Mouse (Mus musculus) lung, postnatal 36 days (tissue): ENCODE results near the gene Lpin2.

ENCODE experiments used
- DNase-seq: peaks from one replicate; pipeline ENCODE4 v3.0.0; 2022; ENCODE audit warnings: mixed read lengths

Gene Lpin2

DNA sequence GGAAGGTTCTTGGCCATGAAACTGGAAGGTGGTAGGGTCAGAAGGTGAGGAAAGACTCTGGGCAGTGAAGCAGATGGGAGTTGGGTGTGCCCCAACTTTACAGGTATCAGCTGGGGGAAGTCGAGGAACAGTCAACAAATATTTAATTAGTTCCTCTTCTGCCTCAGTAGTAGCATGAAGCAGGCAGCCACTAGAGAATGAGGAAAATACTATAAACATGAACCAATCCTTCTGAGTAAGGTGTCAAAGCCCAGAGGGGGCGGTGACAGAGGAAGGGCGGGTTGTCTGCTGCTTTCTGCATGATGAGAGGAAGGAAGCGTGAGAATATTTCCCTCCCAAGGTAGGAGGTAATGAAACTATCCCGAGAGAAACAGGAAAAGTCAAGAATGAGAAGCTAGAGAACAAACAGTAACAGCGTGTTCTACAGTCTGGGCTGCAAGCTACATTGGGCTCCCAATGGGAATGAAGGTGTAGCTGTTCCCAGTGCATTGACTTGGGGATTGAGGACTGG lies at the start of gene Lpin2:
Lpin2 (plus strand) TSS at position 350 of the 511 bp plus-strand sequence.
- DNase-seq: peak; percentile 85

DNA sequence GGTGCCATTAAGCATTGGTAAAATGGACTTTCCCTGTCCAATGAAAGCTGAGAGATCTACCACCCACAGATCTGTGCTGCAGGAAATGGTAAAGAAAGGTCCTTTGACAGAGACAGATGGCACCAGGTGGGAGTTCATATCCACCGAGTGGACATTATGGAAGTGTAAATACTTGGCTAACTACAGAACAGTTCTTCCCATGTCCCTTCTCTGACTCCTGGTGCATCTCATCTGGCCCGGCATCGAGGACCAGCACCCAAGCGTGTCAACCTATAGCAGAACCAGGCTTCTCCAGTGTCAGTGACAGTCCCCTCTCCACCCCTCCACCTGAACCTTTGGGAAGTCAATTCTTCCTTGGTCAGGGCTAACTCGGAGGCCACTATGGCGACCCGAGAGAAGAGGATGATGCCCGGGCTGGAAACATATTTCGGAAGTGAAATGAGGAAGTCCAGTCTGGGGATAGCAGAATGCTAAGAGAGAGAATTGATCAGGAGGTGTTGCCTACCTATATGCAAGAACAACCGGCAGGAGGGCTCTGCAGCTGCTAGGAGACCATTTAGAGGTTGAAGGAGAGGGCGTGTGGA lies 49.4 kb upstream of the Lpin2 start:
- DNase-seq: no peak

DNA sequence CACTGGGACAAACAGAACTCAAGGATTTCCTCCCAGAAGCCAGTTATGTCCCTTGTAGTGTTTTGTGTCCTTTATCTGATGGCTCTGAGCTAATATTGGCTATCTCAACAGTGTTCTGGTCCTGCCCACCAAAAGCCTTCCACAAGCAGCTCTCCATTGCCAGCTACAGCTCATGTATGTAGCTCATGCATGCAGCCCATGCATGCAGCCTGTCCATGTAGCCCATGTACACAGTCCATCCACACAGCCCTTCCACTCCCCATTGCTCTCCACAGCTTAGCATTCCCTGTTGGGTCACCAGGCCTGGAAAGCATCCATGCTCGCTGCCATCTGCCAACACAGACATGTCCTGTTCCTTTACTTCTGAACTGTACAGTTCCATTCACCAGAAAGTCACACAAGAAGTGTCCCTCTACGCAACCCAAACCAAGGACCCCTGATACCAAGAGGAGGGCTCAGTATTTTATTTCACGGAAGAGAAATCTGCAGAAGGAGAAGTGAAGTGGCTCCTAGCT lies 47.9 kb upstream of the Lpin2 start:
- no peak for DNase-seq

DNA sequence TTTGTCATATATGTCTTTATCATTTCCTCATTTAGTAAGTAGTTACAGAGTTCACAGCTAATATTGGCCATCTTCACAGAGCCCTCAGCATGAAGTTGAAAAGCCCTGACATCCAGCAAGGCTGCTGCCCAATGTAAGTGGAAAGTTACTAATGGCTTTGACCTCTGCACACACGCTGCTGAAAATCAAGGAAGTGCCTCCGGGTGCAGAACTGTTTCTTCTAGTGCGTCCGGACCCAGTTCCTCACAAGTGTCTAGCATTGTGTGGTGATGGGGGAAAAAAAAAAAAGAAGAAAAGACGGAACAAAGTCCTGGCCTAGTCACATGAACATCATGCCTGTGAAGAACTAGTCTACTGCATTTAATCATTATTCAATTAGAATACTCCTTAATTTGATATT lies 47.3 kb upstream of the Lpin2 start:
- DNase-seq: peak; percentile 79

DNA sequence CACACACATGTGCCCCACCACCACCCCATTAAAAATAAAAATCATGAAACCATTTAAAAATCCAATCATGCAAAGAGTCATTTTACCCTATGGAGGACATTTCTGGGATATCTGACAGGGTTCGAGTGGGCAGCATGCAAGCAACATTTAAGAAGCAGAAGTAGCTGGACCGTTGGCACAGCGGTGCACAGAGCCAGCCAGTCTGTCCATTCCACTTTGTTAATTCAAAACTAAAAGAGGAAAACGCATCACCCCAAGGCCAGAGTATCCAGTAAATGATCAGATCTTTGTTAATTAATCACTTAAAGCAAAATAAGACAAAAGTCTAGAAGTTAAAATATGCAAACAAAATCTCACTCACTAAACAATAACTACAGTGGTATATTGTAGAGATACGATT lies 46.5 kb upstream of the Lpin2 start:
- DNase-seq: no peak

DNA sequence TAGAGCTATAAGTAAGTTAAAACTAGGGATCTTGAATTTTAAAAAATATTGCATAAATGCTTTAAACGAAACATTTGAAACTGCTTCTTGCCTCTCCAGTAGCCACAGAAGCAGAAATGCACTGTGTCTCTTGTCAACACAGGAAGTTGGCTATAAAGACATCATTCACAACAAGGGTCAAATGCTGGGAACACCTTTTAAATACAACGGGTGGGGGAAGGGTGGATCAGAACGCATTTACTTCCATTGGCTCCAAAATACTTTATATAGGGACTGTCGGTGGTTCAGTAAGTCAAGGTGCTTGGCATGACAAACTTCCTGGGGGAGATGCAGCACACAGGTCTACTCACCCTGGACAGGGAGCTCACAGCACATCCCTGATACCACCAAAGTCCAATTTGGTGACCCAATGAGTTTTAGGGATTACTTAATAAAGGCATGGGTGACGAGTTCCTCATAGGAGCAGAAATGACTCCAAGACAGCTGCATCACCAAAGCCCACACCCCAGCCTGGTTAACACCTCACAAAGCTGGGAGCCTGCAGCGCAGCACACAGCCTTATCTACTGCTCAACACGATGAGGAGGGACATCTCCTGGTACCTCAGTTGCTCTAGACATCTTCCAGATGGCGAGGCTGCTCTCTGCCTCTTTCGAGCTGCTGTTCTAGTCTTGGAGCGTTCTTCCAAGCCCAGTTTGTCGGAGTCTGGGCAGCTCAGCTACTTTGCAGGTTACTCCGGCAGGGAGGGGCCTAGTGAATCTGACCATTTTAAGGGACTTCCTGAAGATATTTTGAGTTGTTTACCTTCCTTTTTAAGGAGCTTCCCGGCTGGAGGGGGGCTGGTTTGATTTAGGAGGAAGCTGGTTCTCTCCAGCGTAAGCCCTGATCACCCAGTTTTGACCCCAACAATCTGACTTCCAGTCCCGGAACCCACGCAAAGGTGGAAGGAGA lies 45.7 kb upstream of the Lpin2 start:
- DNase-seq: peak; percentile 53

DNA sequence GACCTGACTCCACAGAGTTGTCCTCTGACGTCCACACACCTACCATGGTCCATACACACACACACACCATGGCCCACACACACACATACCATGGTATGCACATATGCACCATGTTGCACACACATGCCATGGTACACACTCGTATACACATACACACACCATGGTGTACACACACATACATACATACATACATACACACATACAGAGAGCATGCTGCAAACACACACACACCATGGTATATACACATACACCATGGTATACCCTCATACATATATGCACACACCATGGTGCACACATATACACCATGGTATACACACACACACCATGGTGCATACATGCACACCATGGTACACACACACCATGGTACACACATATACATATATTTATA lies 45.0 kb upstream of the Lpin2 start:
- no peak for DNase-seq

DNA sequence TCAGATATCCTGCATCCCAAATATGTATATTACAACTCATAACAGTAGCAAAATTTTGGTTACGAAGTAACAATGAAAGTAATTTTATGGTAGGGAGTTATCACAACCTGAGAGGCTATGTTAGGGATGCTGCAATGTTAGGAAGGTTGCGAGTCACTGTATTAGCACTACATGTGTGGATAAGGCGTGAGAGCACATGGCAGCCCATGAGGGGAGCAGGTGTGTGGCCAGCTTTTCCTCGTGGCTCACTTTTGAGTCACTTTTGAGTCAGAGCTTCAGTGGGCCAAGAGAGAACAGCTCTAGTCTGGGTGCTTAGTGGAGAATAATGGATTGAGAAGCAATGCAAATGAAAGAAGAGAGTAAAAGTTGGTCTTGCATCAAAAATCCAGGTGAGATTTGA lies 40.3 kb upstream of the Lpin2 start:
- DNase-seq: no peak

DNA sequence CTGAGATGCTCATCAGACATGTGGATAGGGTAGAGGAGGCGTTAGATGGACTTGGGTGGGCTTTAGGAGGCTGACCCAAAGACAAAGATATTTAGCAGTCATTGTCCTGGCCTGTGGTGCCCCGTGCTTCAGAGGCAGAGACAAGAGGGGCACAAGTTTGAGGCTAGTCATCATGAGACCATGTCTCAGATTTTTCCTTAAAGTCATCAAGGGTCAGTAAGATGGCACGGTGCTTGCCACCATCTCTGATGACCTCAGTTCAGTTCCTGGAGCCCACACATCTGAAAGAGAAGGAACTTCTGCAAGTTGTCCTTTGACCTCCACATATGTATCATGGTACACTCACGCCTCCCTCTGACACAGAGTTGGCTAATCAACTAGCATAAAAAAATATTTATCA lies 39.2 kb upstream of the Lpin2 start:
- DNase-seq: no peak

DNA sequence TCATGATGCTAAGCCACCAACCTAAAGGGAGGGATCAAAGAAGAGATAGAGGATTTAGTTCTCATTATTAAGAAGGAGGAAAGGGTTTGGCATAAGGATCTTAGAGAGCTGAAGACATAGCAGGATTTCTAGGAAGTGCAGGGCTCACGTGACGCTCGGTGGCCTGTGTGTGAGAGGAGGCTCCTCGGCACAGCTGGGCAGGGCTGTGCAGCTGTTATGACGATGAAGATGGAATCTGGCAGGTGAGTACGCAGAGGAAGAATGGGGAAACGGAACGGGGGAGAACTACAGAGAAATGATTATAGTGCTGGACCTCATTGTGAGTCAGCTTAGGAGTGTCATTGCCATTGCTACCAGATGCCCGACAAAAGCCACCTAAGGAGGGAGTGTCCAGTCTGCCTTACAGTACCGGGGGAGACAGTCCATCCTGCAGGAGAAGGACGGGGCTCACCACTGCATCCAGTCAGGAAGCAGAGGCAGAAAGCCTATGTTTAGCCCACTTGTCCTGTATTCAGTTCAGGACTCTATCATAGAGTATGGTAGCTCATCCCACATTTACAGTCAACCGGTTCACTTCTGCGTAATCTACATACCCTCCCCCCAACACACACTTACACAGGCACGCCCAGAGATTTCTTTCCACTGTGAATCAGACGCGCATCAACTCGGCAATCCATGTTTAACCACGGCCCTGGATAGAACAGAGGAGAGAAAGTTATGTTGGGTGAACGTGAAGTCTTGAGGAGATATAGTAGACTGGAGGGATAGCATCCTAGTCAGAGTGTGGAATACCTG lies 37.8 kb upstream of the Lpin2 start:
- no peak for DNase-seq

DNA sequence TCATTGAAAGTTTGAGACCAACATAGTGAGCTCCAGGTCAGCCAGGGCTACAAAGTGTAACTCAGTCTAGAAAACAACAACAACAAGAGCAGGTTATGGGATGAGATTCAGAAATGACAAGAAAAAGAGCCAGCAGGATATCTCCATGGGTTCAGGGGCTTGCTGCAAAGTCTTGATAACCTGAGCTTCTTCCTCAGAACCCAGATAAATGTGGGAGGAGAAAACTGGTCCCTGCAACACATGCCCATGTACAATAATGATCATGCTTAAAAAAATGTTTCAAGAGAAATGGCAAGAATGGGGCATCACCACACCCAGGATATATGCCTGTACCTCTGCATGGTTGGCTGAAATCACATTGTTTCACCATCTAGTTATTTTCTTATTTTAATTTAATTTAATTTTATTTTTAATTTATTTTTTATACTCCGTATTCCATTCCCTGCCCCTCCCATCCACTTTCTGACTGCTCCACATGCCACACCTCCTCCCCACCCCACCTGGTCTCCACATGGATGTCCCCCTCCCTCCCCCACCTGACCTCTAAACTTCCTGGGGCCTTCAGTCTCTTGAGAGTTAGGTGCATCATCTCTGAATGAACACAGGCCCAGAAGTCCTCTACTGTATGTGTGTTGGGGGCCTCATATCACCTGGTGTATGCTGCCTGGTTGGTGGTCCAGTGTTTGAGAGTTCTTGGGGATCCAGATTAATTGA lies 37.0 kb upstream of the Lpin2 start:
- DNase-seq: no peak

DNA sequence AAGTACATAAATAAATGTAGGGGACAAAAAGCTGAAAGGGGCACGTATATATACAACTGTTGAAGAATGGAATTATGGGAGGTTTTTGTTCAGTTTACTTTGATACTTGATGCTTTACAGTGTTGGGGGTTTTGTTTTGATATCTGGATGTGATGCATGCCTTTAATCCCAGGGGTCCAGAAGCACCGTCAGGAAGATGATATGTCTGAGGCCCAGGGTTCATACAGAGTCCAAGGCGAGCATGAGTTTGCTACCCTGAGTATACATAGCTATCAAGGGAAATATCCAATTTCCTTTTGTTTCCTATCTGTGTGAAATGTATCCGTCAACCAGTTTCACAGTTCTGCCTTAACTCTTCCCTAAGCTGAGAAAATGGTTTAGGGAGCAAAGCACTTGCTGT lies 29.0 kb upstream of the Lpin2 start:
- no peak for DNase-seq

DNA sequence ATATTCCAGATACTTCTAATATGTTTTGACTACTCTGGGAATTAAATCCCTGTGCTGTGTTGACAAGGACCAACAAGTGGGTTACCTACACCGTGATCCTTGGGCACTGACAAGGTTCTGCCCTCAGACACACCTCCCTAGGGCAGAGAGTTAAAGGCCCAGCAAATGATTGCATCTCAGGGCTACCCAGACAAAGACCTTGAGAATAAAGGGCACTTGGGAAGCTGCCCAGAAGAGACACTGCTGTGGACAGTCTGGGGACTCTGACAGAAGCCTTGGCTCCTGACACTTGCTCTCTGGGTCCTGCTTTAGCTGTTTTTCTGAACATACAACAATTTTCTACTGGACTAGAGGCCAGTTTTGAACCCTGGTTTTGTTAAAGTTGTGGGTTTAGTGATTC lies 27.1 kb upstream of the Lpin2 start:
- DNase-seq: no peak

DNA sequence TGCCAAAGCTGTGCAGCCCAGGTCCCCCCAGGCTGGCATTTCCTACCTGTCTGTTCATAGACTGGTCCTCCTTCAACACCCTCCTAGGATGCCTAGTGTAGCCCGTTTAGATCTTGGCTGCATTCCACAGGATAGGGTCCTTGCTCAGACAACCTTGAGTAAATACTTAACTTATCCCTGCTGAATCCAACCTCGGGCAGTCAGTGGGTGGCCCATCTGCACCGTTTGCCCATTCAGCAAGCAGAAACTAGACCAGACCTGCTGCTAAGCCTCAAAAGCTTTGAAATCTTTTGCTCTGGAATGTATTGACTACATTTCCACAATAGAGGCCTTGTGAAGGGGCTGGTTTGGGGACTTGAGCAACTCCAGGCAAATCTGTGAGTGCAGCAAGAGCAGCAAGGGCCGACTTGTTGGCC lies 23.2 kb upstream of the Lpin2 start:
- no peak for DNase-seq

DNA sequence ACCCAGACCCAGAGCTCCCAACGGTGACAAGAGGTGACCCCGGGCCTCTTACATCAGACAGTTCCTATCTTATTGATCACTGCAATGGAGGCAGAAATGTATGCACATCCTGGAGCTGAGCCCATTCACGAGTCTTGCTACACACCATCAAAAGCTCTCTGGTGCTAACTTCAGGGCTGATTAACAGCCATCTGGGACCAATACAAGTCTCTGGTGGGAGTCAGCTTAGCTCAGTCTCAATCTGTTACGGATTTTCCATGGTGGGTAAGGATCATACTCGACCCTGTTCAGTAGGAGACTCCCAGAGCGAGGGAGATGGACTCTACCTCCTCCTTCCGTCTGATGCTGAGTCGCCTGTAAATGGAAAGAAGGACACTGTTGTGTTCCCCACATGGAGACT lies 22.6 kb upstream of the Lpin2 start:
- no peak for DNase-seq

DNA sequence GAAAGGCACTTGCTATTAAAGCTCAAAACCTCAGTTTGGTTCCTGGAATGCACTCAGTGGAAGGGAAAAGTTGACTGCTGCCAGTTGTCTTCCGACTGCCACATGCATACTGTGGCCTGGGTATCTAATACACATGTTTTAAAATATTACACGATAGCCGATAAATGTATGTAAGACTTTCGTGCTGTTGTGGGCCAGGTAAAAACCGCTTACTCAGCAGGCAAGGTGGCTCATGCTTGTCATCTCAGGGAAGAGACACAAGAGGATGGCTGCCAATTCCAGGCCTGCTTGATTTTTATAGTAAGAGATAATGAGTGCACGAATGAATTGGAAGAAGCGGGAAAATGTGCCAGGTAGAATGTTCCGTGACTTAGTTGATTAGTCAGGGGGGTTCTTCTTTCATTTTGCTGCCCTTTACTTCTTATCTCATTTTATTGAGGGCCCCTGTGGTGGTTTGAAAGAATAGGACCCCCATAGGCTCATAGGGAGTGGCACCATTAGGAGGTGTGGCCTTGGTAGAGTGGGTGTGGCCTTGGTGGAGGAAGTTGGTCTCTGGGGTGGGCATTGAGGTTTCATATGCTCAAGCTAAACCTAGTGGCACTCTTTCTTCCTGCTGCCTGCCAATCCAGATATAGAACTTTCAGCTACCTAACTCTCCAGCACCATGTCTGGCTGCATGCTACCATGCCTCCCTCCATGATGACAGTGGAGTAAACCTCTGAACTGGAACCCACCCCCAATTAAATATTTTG lies 21.9 kb upstream of the Lpin2 start:
- no peak for DNase-seq

DNA sequence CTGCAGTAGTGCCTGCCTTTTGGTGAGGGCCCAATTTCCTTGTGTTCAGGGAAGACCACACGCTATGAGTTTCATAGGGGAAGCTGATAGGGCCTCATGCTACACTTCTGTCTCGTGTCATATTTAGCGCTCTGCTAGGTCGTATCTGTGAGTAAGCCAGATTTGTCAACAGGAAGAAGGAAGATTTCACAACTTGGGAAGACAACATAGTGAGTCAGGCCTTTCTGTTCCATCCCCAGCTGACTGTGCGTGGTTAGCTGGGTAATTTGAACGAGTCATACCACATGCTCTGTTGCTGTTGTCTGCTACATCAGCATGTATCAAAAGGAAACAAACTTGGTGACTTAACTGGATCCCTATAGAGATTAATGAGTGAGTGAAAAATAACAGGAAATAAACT lies 17.4 kb upstream of the Lpin2 start:
- DNase-seq: peak; percentile 72

DNA sequence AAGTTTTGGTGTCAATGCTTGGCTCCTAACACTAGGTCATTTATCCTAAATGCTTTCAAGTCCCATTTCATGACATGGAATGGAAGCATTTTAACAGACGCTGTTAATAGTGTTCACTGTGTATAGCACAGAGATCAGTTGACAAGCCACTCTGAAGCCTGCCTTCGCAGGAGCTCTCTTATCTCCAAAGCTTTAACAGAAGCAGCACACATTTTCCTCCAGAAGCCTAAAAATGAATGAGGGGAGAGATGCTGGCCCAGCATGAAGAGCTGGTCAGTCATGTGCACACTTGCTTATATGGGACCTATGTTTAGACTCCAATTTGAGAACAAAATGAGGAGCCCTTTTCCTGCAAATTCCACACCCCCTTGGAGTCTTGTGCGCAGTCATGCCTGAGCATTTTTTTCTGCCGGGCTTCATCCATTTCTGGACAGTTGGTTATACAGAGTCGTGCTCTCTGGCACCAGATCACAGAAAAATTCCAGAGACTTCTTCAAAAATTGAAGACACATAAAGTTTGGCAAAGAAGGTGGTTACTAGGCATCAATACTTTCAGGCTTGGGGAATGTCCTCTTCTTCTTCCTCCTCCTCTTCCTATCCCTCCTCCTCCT lies 14.1 kb upstream of the Lpin2 start:
- DNase-seq: no peak

DNA sequence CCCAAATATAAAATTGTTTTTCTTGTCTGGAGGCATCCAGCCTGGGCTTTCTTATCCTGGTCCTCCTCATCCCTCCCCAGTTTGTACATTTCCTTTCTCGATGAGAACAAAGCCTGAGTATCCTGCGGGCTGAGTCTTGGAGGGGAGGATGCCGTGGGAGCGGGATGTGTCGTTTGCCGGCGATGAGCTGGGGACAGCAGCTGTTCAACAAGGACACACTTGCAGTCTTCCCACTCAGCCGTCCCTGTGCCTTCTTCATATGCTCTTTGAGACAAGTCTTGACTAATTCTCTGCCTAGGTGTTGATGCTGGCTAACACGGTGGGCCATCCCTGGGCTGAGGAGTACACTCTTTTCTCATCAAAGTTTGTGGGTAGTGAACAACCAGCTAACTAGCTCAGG lies 13.5 kb upstream of the Lpin2 start:
- DNase-seq: no peak

DNA sequence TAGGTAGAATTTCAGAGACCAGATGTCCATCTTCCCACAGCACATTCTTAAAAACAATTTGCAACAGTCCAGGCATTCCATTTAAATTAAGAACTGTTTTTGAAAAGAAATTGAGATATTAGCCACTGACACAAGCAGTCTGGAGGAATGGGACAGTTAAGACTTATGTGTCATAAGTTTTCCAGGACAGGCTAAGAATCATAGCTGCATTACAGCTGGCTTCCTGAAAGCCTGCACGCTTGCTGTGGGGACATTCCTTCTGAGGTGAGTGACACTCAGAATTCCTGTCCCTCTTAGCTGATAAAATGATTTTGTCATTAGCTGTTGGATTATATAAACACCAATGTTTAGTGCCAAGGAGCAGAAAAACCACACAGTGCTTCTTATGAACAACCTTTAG lies 12.7 kb upstream of the Lpin2 start:
- DNase-seq: peak; percentile 47

DNA sequence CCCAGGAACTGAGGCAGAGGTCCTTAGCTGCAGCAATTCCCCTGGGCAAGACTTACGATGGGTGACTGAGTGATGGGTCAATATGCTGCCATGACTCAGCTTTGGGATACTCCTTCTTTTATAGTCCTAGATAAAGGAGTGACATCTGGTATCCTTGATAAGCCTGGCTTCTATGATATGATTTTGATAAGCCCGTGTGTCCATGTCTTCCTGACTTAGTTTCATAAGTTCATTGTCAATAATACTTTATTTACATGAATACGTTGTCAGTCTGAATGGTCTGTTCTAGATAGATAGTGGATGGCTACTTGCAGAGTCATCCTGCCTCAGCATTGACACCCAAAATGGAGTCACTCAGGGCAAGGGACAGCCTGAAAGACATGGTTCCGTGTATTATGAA lies 11.2 kb upstream of the Lpin2 start:
- DNase-seq: no peak
